Mouse (Mus musculus) ES-E14 (cell line): ENCODE data around the gene Ptger4. TPM values are rescaled to one million over a fixed set of nuclear protein-coding genes. Genes with fewer than 3 reads are reported as not detected.

Experiments used
- DNase-seq: peaks from one replicate; pipeline ENCODE4 v3.0.0-alpha.2; 2013; ENCODE audit warnings: low read depth, low spot score
- H3K27ac ChIP-seq: 2 replicates; pipeline ENCODE4 v1.5.1; 2012; ENCODE audit warnings: low read depth, mild to moderate bottlenecking, low read length, moderate library complexity, mixed read lengths; ENCODE audit not compliant: poor library complexity, insufficient read depth, severe bottlenecking
- H3K36me3 ChIP-seq: 2 replicates; pipeline ENCODE4 v1.6.1; 2012; ENCODE audit warnings: mild to moderate bottlenecking, low read length, moderate library complexity, mixed read lengths; ENCODE audit not compliant: control insufficient read depth, poor library complexity, insufficient read depth, severe bottlenecking
- H3K4me1 ChIP-seq, 2 experiments: fragments of 150-350 bp in 1 of 2; sonication (generic) in 1 of 2; 2 replicates each; pipeline ENCODE4 v1.6.1; 2012; ENCODE audit warnings: low read length in 2 of 2, mild to moderate bottlenecking in 1 of 2, mixed read lengths in 1 of 2; ENCODE audit not compliant: control insufficient read depth in 2 of 2, insufficient read depth in 2 of 2, poor library complexity in 1 of 2
- H3K4me3 ChIP-seq, 2 experiments: fragments of 150-350 bp in 1 of 2; sonication (generic) in 1 of 2; 2 replicates each; pipeline ENCODE4 v1.5.1; 2012; ENCODE audit warnings: low read length in 2 of 2, low read depth in 1 of 2, mild to moderate bottlenecking in 1 of 2, mixed read lengths in 1 of 2; ENCODE audit not compliant: insufficient read depth in 1 of 2, poor library complexity in 1 of 2, severe bottlenecking in 1 of 2
- H3K9ac ChIP-seq: 2 replicates; pipeline ENCODE4 v1.6.1; 2012; ENCODE audit warnings: low read depth, mild to moderate bottlenecking, low read length, mixed read lengths; ENCODE audit not compliant: poor library complexity, insufficient read depth, severe bottlenecking
- H3K9me3 ChIP-seq: fragments of 150-350 bp; sonication (generic); 2 replicates; pipeline ENCODE4 v1.6.1; 2012; ENCODE audit warnings: low read depth, mild to moderate bottlenecking, low read length; ENCODE audit not compliant: control insufficient read depth, insufficient read depth
- CHD2 ChIP-seq: IDR thresholded peaks from 2 replicates; pipeline ENCODE4 v1.6.1; 2014; ENCODE audit warnings: mild to moderate bottlenecking, low read depth, low read length, inconsistent platforms
- HCFC1 ChIP-seq: IDR thresholded peaks from 2 replicates; pipeline ENCODE4 v1.6.1; 2012; ENCODE audit warnings: low read length, inconsistent platforms, borderline replicate concordance; ENCODE audit not compliant: insufficient read depth
- MAFK ChIP-seq: IDR thresholded peaks from 2 replicates; pipeline ENCODE4 v1.6.1; 2014; ENCODE audit warnings: mild to moderate bottlenecking, low read depth, low read length, inconsistent platforms; ENCODE audit not compliant: insufficient read depth
- ZC3H11A ChIP-seq: IDR thresholded peaks from 2 replicates; pipeline ENCODE4 v1.6.1; 2012; ENCODE audit warnings: low read depth, mild to moderate bottlenecking, inconsistent platforms, low read length, borderline replicate concordance
- ZNF384 ChIP-seq: IDR thresholded peaks from 2 replicates; pipeline ENCODE4 v1.6.1; 2012; ENCODE audit warnings: low read depth, low read length, inconsistent platforms
- in situ Hi-C, 2 experiments: fragments of 600-800 bp; cut with MboI; formaldehyde crosslinking; loops; one replicate each; pipeline ENCODE4 v1.15.1; 2025; ENCODE audit warnings: low sequenced_read_pairs in 2 of 2, inconsistent platforms in 1 of 2; ENCODE audit not compliant: unreplicated experiment in 2 of 2
- total RNA-seq: library from RNA; depleted of rRNA; stranded (reverse); fragments of 300-350 nt; gene quantifications from 2 replicates; pipeline ENCODE4 v1.2.3, GENCODE M21; 2012

Gene Ptger4
- total RNA-seq, 1 experiment = 2.0 TPM

GRCm38 (mm10) chr15:5239361-5239760 lies 4.6 kb downstream of the Ptger4 start:
- H3K9ac ChIP-seq = no peak overlapping the region
- H3K27ac ChIP-seq = no peak overlapping the region
- DNase-seq = no peak
- in situ Hi-C loops = loop anchor here (10.0 to 25.0 kb wide), 3 partner anchors 675 to 973 kb away; no protein-coding TSS in a partner anchor
- H3K4me3 ChIP-seq = no peak overlapping the region
- peaks cover 0 to 16% of the 10 kb centered on the region in 2 experiments; a peak in 1 of 4 replicates for H3K4me1 ChIP-seq
- H3K9me3 ChIP-seq = no peaks in the 10 kb centered on the region
- TF ChIP-seq ZC3H11A = no peak
- no peak for TF ChIP-seq CHD2
- TF ChIP-seq MAFK = no peak
- TF ChIP-seq HCFC1 = no peak
- TF ChIP-seq ZNF384 = no peak
- H3K36me3 ChIP-seq = no peaks in the 10 kb centered on the region

- H3K4me3 ChIP-seq = no peak overlapping the region
- no peaks in the 10 kb centered on the region for H3K9me3 ChIP-seq
- no peak overlapping the region for H3K9ac ChIP-seq
- no peak overlapping the region for H3K27ac ChIP-seq
- no peaks in the 10 kb centered on the region for H3K36me3 ChIP-seq
- H3K4me1 ChIP-seq = peaks cover 0 to 18% of the 10 kb centered on the region in 2 experiments; a peak in 1 of 4 replicates
- TF ChIP-seq CHD2 (no peak), HCFC1 (no peak), ZC3H11A (no peak)
- DNase-seq = no peak
- in situ Hi-C loops = loop anchor here (10.0 to 25.0 kb wide), 3 partner anchors 676 to 974 kb away; no protein-coding TSS in a partner anchor
Observed at GRCm38 (mm10) chr15:5238553-5238952, 5.4 kb downstream of the Ptger4 start.

GRCm38 (mm10) chr15:5238073-5238472 lies 5.9 kb downstream of the Ptger4 start:
- no peak overlapping the region for H3K27ac ChIP-seq
- no peak for TF ChIP-seq ZC3H11A
- TF ChIP-seq HCFC1 = no peak
- TF ChIP-seq MAFK = no peak
- TF ChIP-seq ZNF384 = no peak
- TF ChIP-seq CHD2 = no peak
- H3K9ac ChIP-seq = no peak overlapping the region
- no peaks in the 10 kb centered on the region for H3K9me3 ChIP-seq
- no peaks in the 10 kb centered on the region for H3K36me3 ChIP-seq
- no peak for DNase-seq
- in situ Hi-C loops = loop anchor here (10.0 to 25.0 kb wide), 3 partner anchors 677 to 974 kb away; no protein-coding TSS in a partner anchor
- H3K4me1 ChIP-seq = peaks cover 0 to 17% of the 10 kb centered on the region in 2 experiments; a peak in 1 of 4 replicates
- H3K4me3 ChIP-seq = no peak overlapping the region

GRCm38 (mm10) chr15:5237012-5237660 lies 6.9 kb downstream of the Ptger4 start:
- H3K9ac ChIP-seq = no peak overlapping the region
- no peak for DNase-seq
- in situ Hi-C loops = loop anchor here (10.0 to 25.0 kb wide), 3 partner anchors 678 to 975 kb away; no protein-coding TSS in a partner anchor
- no peak overlapping the region for H3K27ac ChIP-seq
- no peaks in the 10 kb centered on the region for H3K9me3 ChIP-seq
- H3K4me3 ChIP-seq = no peak overlapping the region
- peaks cover 0 to 10% of the 10 kb centered on the region in 2 experiments; a peak in 1 of 4 replicates for H3K4me1 ChIP-seq
- TF ChIP-seq ZC3H11A (no peak), ZNF384 (no peak), MAFK (no peak)
- no peaks in the 10 kb centered on the region for H3K36me3 ChIP-seq

GRCm38 (mm10) chr15:5236538-5236937 lies 7.4 kb downstream of the Ptger4 start:
- H3K9ac ChIP-seq = no peak overlapping the region
- TF ChIP-seq ZC3H11A = peak; percentile 97; the same call in 1 of the 2 replicates
- TF ChIP-seq CHD2 = no peak

More at GRCm38 (mm10) chr15:5236538-5236937, 7.4 kb downstream of the Ptger4 start:
- H3K27ac ChIP-seq = no peak overlapping the region
- in situ Hi-C loops = loop anchor here (10.0 to 25.0 kb wide), 3 partner anchors 678 to 976 kb away; no protein-coding TSS in a partner anchor
- DNase-seq = peak; percentile 59
- peaks cover 0 to 10% of the 10 kb centered on the region in 2 experiments; a peak in 1 of 4 replicates for H3K4me1 ChIP-seq
- no peaks in the 10 kb centered on the region for H3K36me3 ChIP-seq
- H3K4me3 ChIP-seq = no peak overlapping the region
- no peaks in the 10 kb centered on the region for H3K9me3 ChIP-seq
